Mouse (Mus musculus) cerebellum, adult 11 months (tissue): ENCODE results near the gene Arhgap44.

Experiments
- DNase-seq: peaks from one replicate; pipeline ENCODE4 v3.0.0; 2022

The Arhgap44 gene

GRCm38 (mm10) chr11:64998439-64998838 is 164.3 kb downstream of the Arhgap44 start:
- DNase-seq = no peak

- no peak for DNase-seq
These were observed 174.2 kb downstream of the Arhgap44 start for GRCm38 (mm10) chr11:64988556-64988955.

DNA sequence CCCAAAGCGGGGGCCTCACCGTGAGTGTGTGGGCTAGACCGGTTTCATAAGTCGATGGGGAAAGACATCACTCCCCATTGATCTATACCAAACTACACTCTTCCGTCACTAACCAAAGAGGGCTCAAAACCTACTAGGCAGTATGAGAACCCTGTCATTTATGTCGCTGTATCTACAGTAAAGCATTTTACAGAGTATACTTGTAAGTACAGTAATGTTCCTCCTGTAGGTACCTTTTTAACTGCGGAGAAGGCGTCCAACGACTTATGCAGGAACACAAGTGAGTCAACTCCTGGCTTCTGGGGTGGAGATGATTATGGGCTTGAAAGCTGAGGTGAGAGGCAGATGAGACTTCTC is 183.3 kb downstream of the Arhgap44 start:
- no peak for DNase-seq

- DNase-seq = peak; percentile 97
These were observed 183.9 kb downstream of the Arhgap44 start, which contains the start of gene Elac2 for GRCm38 (mm10) chr11:64978720-64979488. Gene Elac2 (plus strand): TSS chr11:64979038.

DNA sequence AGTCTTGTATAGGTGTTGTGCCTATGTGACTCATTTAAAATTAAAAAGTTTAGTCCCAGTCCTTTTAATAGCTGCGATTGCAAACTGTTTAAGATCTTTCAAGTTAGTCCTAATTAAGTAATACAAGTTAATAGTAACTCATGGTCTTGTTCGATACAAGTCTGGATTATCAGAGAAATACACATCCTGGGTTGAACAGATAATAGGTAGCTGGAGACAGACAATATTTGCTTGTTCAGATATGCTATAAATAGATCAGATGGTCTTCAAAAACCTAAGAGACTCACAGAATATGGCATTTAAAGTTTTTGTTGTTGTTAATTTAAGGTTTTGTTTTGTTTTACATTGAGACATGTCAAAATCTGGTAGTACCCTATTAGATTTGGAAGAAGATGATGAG is 190.3 kb downstream of the Arhgap44 start:
- no peak for DNase-seq

DNA sequence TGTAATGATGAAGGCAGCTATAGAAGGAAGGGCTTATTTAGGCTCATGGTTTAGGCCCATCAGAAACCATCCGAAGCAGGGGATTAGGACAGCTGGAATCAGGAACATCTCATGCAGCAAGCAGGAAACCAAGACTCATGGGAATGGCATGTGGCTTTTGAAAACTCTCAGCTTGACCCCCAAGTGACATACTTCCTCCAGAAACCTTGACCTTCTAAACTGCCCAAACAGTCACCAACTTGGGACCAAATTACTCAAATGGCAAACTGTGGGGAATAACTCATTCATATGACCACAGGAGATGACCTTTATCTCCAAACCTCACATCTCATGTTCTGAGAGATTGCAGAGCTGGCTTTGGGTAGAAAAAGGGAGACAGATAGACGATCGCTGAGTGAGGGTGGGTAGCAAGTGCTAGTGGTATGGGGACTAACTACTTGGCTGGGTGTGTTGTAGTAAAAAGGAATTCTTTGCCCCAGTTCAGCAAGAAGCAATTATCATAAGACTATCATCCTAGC is 191.2 kb downstream of the Arhgap44 start:
- no peak for DNase-seq

DNA sequence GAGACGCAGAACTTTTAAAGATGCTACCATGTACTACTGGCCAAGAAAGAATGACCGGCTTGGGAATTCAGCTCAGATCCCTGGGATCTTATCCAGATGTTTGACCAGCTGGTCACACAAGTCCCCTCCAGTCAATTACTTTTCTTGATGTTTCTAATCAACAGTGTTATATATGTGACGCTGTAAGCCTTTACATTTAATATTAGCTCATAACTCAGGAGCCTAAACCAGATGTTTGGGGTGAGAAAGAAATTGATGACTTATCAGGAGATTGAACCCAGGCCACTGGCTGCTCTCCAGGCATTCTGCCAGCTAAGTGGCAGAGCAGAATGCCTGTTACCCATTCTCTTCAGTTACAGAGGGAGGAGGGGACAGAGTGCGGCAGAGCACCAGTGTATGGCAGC is 193.8 kb downstream of the Arhgap44 start:
- no peak for DNase-seq

- DNase-seq = peak; percentile 32
These were observed 194.3 kb downstream of the Arhgap44 start for GRCm38 (mm10) chr11:64968507-64968906.

DNA sequence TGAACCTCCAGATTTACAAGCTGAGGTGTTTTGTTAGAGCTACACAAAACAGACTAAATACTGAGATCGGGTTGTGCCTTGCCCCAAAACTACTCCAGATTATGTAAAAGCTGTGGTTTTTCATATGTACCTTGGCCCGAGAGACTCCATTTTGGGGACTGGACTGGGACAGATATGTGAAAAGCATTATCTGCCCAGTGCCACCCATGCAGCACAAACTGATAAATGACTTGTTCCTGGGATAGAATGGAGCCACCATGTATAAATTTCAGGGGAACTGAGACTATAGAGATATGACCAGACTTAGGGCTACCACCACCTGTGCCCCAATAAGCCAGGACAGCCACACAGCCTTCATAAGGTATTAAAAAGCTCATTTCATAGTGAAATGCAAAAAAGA is 200.1 kb downstream of the Arhgap44 start:
- DNase-seq = no peak

DNA sequence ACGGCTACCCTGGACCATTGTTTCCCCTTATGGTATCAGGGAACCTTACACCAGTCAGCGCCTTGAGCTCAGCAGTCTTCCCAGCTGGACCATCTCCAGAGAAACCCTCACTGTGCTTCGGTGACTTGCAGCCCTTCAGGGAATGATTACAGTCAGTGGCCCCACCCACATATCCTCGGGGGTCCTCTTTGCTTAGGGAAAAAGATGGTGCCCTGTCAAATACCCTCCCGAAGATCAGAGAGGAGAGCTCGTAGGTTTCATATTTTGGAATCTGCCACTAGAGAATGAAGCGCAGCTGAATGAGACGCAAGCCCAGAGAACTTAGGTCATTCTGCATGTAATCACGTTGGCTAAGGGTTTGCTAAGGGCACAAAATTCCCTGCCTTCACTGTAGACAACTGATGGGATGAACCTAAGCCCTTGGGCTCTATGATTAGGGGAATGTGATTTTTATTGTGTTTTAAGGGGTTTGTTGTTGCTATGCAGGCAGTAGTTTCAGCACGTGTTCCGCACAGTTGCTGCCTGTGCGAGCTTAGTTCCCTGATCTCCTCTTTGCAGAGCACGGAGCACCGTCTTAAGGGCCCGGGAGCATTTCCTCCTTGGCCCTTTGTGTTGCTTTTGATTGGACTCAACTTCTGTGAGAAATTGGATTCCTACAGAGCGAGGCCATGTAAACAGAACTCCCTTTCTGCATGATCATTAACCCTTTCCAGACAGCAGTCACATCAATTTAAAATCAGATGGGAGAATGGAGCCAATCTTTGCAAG is 205.6 kb downstream of the Arhgap44 start:
- no peak for DNase-seq
